Mouse (Mus musculus): Measurements from ENCODE around the gene Utp11. TPM values are rescaled to one million over a fixed set of nuclear protein-coding genes. Genes with fewer than 3 reads are reported as not detected.
A peak's percentile ranks its signal among the peaks of the same experiment; 100 is the strongest.
"Not testable (repeated sequence)": the region's sequence is repeated elsewhere in the genome, so short reads cannot be mapped to it uniquely, and the experiment has no call there.

Utp11 gene
- polyA plus RNA-seq, 1 experiment, result 29.7 TPM

DNA sequence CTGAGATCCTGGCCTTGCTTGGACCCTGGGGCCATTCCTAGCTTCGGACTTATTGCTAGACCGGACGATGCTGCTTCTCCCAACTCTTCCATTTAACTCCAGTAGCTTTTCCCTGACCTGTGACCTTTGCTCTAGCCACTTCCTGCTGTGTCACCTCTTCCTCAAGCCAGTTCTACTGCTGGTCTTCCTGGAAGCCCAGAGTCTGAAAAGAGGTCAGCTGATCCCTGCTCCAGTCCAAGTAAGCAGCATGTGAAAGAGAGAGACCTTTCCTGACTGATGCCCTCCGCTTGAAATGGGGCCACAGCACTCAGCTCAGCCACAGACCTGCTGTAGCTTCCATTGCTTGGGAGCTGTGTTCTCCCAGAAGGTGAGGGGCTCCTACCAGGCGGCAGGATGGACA lies 44.1 kb upstream of the Utp11 start:
- TF ChIP-seq CEBPB (IDR thresholded peaks at IDR 0.05; ENCODE audit: low read depth) (no peak), USF1 (IDR thresholded peaks at IDR 0.05; ENCODE audit: low read depth) (no peak), FOSL1 (IDR thresholded peaks at IDR 0.05; ENCODE audit: insufficient read depth, low read length, poor library complexity, severe bottlenecking) (no peak), MYOD1 (IDR thresholded peaks at IDR 0.05; ENCODE audit: control insufficient read depth, insufficient read length, low read depth) (no peak), MYOG (IDR thresholded peaks at IDR 0.05; ENCODE audit: control insufficient read depth, extremely low read depth, insufficient read length) (no peak), MAX (IDR thresholded peaks at IDR 0.05) (no peak), CTCF (IDR thresholded peaks at IDR 0.05; ENCODE audit: control insufficient read depth, insufficient read depth, insufficient read length) (no peak)
- Histone ChIP-seq H3K27me3 (ENCODE audit: control insufficient read depth, insufficient read depth, insufficient read length) (no peaks in the 10 kb centered on the region), H3ac (ENCODE audit: control insufficient read depth, insufficient read length, low read depth) (no peak overlapping the region), H3K36me3 (ENCODE audit: control insufficient read depth, insufficient read depth) (peaks cover 14% of the 10 kb centered on the region), H3K79me3 (ENCODE audit: low read depth) (no peaks in the 10 kb centered on the region), H3K4me3 (ENCODE audit: insufficient read depth, poor library complexity, severe bottlenecking) (no peak overlapping the region), H3K79me2 (ENCODE audit: control insufficient read depth, insufficient read depth) (peaks cover 7% of the 10 kb centered on the region)

DNA sequence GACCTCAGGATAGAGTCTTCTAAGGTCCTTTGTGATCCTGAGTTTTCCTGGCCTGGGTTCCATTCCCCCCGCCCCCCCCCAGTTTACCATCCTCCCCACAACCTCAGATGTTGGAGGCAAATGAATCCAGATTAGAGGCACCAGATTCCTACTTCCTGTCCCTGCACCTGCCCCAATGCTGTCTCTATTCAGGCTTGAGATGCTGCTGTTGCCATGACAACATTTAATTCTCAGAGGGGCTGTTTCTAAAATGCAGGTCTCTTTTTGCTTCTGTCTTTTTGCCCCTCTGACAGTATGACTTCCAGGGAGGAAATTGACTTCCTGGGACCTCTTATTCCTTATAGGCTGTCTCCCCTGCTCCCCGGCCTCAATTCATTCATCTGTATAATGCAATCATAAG lies 43.6 kb upstream of the Utp11 start:
- no peaks in the 10 kb centered on the region for H3K79me3 ChIP-seq (ENCODE audit: low read depth)
- no peak overlapping the region for H3ac ChIP-seq (ENCODE audit: control insufficient read depth, insufficient read length, low read depth)
- peaks cover 2% of the 10 kb centered on the region for H3K79me2 ChIP-seq (ENCODE audit: control insufficient read depth, insufficient read depth)
- H3K4me3 ChIP-seq (ENCODE audit: insufficient read depth, poor library complexity, severe bottlenecking), result no peak overlapping the region
- H3K27me3 ChIP-seq (ENCODE audit: control insufficient read depth, insufficient read depth, insufficient read length), result no peaks in the 10 kb centered on the region
- peaks cover 20% of the 10 kb centered on the region for H3K36me3 ChIP-seq (ENCODE audit: control insufficient read depth, insufficient read depth)
- no peak for TF ChIP-seq FOSL1 (IDR thresholded peaks at IDR 0.05; ENCODE audit: insufficient read depth, low read length, poor library complexity, severe bottlenecking)
- no peak for TF ChIP-seq USF1 (IDR thresholded peaks at IDR 0.05; ENCODE audit: low read depth)
- TF ChIP-seq CEBPB (IDR thresholded peaks at IDR 0.05; ENCODE audit: low read depth), result no peak
- no peak for TF ChIP-seq CTCF (IDR thresholded peaks at IDR 0.05; ENCODE audit: control insufficient read depth, insufficient read depth, insufficient read length)
- TF ChIP-seq MAX (IDR thresholded peaks at IDR 0.05), result no peak
- TF ChIP-seq MYOD1 (IDR thresholded peaks at IDR 0.05; ENCODE audit: control insufficient read depth, insufficient read length, low read depth), result no peak
- no peak for TF ChIP-seq MYOG (IDR thresholded peaks at IDR 0.05; ENCODE audit: control insufficient read depth, extremely low read depth, insufficient read length)

- no peak for TF ChIP-seq MYOG (IDR thresholded peaks at IDR 0.05; ENCODE audit: control insufficient read depth, extremely low read depth, insufficient read length)
- TF ChIP-seq CEBPB (IDR thresholded peaks at IDR 0.05; ENCODE audit: low read depth), result no peak
- TF ChIP-seq MYOD1 (IDR thresholded peaks at IDR 0.05; ENCODE audit: control insufficient read depth, insufficient read length, low read depth), result no peak
- TF ChIP-seq MAX (IDR thresholded peaks at IDR 0.05), result no peak
- TF ChIP-seq FOSL1 (IDR thresholded peaks at IDR 0.05; ENCODE audit: insufficient read depth, low read length, poor library complexity, severe bottlenecking), result no peak
- TF ChIP-seq CTCF (IDR thresholded peaks at IDR 0.05; ENCODE audit: control insufficient read depth, insufficient read depth, insufficient read length), result no peak
- no peak for TF ChIP-seq USF1 (IDR thresholded peaks at IDR 0.05; ENCODE audit: low read depth)
- no peaks in the 10 kb centered on the region for H3K27me3 ChIP-seq (ENCODE audit: control insufficient read depth, insufficient read depth, insufficient read length)
- peaks cover 93% of the 10 kb centered on the region for H3K36me3 ChIP-seq (ENCODE audit: control insufficient read depth, insufficient read depth)
- no peaks in the 10 kb centered on the region for H3K79me2 ChIP-seq (ENCODE audit: control insufficient read depth, insufficient read depth)
- peaks cover 1% of the 10 kb centered on the region for H3K79me3 ChIP-seq (ENCODE audit: low read depth)
- no peak overlapping the region for H3ac ChIP-seq (ENCODE audit: control insufficient read depth, insufficient read length, low read depth)
- H3K4me3 ChIP-seq (ENCODE audit: insufficient read depth, poor library complexity, severe bottlenecking), result no peak overlapping the region
These were observed 32.7 kb upstream of the Utp11 start for GRCm38 (mm10) chr4:124726121-124726520.

- Histone ChIP-seq H3K79me2 (ENCODE audit: control insufficient read depth, insufficient read depth) (peaks cover 36% of the 10 kb centered on the region), H3K27me3 (ENCODE audit: control insufficient read depth, insufficient read depth, insufficient read length) (no peaks in the 10 kb centered on the region), H3K79me3 (ENCODE audit: low read depth) (peaks cover 22% of the 10 kb centered on the region), H3ac (ENCODE audit: control insufficient read depth, insufficient read length, low read depth) (no peak overlapping the region), H3K4me3 (ENCODE audit: insufficient read depth, poor library complexity, severe bottlenecking) (no peak overlapping the region), H3K36me3 (ENCODE audit: control insufficient read depth, insufficient read depth) (peaks cover 70% of the 10 kb centered on the region)
- no peak for TF ChIP-seq FOSL1 (IDR thresholded peaks at IDR 0.05; ENCODE audit: insufficient read depth, low read length, poor library complexity, severe bottlenecking)
These were observed 25.7 kb upstream of the Utp11 start for GRCm38 (mm10) chr4:124719101-124719500.

DNA sequence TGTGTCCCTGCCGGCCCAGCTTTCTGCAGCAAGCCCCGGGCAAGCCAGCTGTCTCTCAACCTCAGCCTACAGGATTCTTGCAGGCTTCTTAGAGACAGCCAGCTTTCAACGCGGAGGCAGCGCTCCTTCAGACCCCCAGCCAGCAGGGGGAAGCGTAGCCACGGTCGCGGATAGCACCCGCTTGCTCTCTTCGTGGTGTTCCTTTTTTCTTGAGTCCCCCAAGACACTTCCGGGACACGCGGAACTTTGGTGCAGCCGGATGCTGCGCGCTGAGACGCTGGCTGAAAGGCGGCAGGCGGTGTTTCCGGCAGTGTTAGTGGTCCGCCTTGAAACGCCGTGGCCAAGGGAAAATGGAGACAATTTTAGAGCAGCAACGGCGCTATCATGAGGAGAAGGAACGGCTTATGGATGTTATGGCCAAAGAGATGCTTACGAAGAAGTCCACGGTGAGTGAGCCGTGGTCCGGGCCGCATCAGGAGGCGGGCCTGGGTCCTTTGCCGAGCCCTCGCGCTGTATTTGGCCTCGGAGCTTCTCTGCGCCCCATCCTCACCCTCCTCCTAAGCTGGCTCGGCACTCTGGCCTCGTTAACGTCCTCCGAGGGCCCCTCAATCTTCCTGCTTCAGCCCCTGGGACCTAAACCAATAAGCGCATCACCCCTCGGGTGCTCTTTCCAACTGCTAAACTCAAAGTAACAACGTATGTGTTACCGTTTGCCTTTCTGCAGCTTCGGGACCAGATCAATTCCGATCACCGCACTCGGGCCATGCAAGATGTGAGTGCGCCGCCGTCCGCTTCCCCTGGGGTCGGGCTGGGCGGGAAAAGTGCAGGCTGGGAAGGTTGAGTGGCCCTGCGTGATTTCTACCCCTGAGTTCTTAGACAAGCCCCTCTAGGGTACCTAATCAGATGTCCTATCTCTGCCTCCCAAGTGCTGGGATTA lies 21.4 kb upstream of the Utp11 start, which contains the start of gene Sf3a3:
TSS of gene Sf3a3 (plus strand) at position 232 of the 937 bp plus-strand sequence.
- no peak for TF ChIP-seq MYOD1 (IDR thresholded peaks at IDR 0.05; ENCODE audit: control insufficient read depth, insufficient read length, low read depth)
- TF ChIP-seq CEBPB (IDR thresholded peaks at IDR 0.05; ENCODE audit: low read depth), result no peak
- no peak for TF ChIP-seq FOSL1 (IDR thresholded peaks at IDR 0.05; ENCODE audit: insufficient read depth, low read length, poor library complexity, severe bottlenecking)
- TF ChIP-seq MAX (IDR thresholded peaks at IDR 0.05), result peak; percentile 65
- no peak for TF ChIP-seq USF1 (IDR thresholded peaks at IDR 0.05; ENCODE audit: low read depth)
- no peak for TF ChIP-seq MYOG (IDR thresholded peaks at IDR 0.05; ENCODE audit: control insufficient read depth, extremely low read depth, insufficient read length)
- peak; percentile 84 for TF ChIP-seq CTCF (IDR thresholded peaks at IDR 0.05; ENCODE audit: control insufficient read depth, insufficient read depth, insufficient read length)
- H3K79me3 ChIP-seq (ENCODE audit: low read depth), result peaks cover 22% of the 10 kb centered on the region
- H3K79me2 ChIP-seq (ENCODE audit: control insufficient read depth, insufficient read depth), result peaks cover 36% of the 10 kb centered on the region
- peak within 1 kb of the TSS; percentile 87 for H3K4me3 ChIP-seq (ENCODE audit: insufficient read depth, poor library complexity, severe bottlenecking)
- H3K27me3 ChIP-seq (ENCODE audit: control insufficient read depth, insufficient read depth, insufficient read length), result no peaks in the 10 kb centered on the region
- peak within 1 kb of the TSS; percentile 75 for H3ac ChIP-seq (ENCODE audit: control insufficient read depth, insufficient read length, low read depth)
- peaks cover 38% of the 10 kb centered on the region for H3K36me3 ChIP-seq (ENCODE audit: control insufficient read depth, insufficient read depth)

DNA sequence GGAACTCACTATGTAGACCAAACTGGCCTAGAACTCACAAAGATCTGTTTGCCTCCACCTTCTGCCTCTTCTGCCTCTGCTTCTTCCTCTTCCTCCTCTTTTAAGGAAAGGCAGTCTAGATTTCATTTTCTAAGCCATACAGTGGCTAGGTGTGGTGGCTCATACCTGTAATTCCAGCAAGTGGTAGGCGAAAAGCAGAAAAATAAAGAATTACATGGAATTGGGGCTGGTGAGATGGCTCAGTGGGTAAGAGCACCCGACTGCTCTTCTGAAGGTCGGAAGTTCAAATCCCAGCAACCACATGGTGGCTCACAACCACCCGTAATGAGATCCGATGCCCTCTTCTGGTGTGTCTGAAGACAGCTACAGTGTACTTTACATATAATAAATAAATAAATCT lies 20.4 kb upstream of the Utp11 start:
- Histone ChIP-seq H3K79me3 (ENCODE audit: low read depth) (peaks cover 22% of the 10 kb centered on the region), H3K79me2 (ENCODE audit: control insufficient read depth, insufficient read depth) (peaks cover 36% of the 10 kb centered on the region), H3K36me3 (ENCODE audit: control insufficient read depth, insufficient read depth) (peaks cover 28% of the 10 kb centered on the region)
- not testable (repeated sequence) for H3ac ChIP-seq (ENCODE audit: control insufficient read depth, insufficient read length, low read depth); H3K4me3 ChIP-seq (ENCODE audit: insufficient read depth, poor library complexity, severe bottlenecking); H3K27me3 ChIP-seq (ENCODE audit: control insufficient read depth, insufficient read depth, insufficient read length)

Data from C2C12 (cell line).